Mouse (Mus musculus): ENCODE measurements around the gene Elovl5. TPM values are rescaled to one million over a fixed set of nuclear protein-coding genes. Genes with fewer than 3 reads are reported as not detected.

Gene Elovl5
- total and polyA plus RNA-seq, 2 experiments from 2014 or later: 61.1 to 83.4 TPM

GRCm38 (mm10) chr9:77954496-77954895 lies 37.3 kb downstream of the Elovl5 start:
- H3K36me3 ChIP-seq (ENCODE audit: insufficient read depth): peaks cover 11% of the 10 kb centered on the region; the same call in 1 of the 2 replicates
- no peak overlapping the region for H3K27ac ChIP-seq (ENCODE audit: low read depth, low read length)
- 86% methylated on average over 7 of the region's 7 CpGs for WGBS
- no peaks in the 10 kb centered on the region for H3K4me1 ChIP-seq (ENCODE audit: insufficient read depth)
- no peaks in the 10 kb centered on the region for H3K27me3 ChIP-seq (ENCODE audit: insufficient read depth, low read length)
- DNase-seq (no peak), ATAC-seq (no peak)
- no peak overlapping the region for H3K4me2 ChIP-seq (ENCODE audit: low read depth)
- H3K9ac ChIP-seq: no peak overlapping the region
- no peaks in the 10 kb centered on the region for H3K9me3 ChIP-seq (ENCODE audit: low read length)
- H3K4me3 ChIP-seq (ENCODE audit: low read depth, low read length): no peak overlapping the region
- no peak for TF ChIP-seq CTCF (IDR thresholded peaks at IDR 0.05; ENCODE audit: low read depth)

- Histone ChIP-seq H3K9me3 (ENCODE audit: low read length) (no peaks in the 10 kb centered on the region), H3K27me3 (ENCODE audit: insufficient read depth, low read length) (no peaks in the 10 kb centered on the region), H3K9ac (no peak overlapping the region), H3K4me1 (ENCODE audit: insufficient read depth) (no peaks in the 10 kb centered on the region), H3K27ac (ENCODE audit: low read depth, low read length) (no peak overlapping the region), H3K4me2 (ENCODE audit: low read depth) (no peak overlapping the region), H3K36me3 (ENCODE audit: insufficient read depth) (peaks cover 15% of the 10 kb centered on the region; the same call in 1 of the 2 replicates), H3K4me3 (ENCODE audit: low read depth, low read length) (no peak overlapping the region)
- DNase-seq (no peak), ATAC-seq (no peak)
- no peak for TF ChIP-seq CTCF (IDR thresholded peaks at IDR 0.05; ENCODE audit: low read depth)
- 53% methylated on average over 3 of the region's 3 CpGs for WGBS
Measured at GRCm38 (mm10) chr9:77954981-77955380, 37.8 kb downstream of the Elovl5 start.

GRCm38 (mm10) chr9:77955511-77955910 lies 38.3 kb downstream of the Elovl5 start:
- no peak for DNase-seq
- H3K9me3 ChIP-seq (ENCODE audit: low read length): no peaks in the 10 kb centered on the region
- H3K27ac ChIP-seq (ENCODE audit: low read depth, low read length): no peak overlapping the region
- no peaks in the 10 kb centered on the region for H3K4me1 ChIP-seq (ENCODE audit: insufficient read depth)
- no peak overlapping the region for H3K4me3 ChIP-seq (ENCODE audit: low read depth, low read length)
- no peak for TF ChIP-seq CTCF (IDR thresholded peaks at IDR 0.05; ENCODE audit: low read depth)
- H3K4me2 ChIP-seq (ENCODE audit: low read depth): no peak overlapping the region
- peaks cover 15% of the 10 kb centered on the region; the same call in 1 of the 2 replicates for H3K36me3 ChIP-seq (ENCODE audit: insufficient read depth)
- H3K9ac ChIP-seq: no peak overlapping the region
- WGBS: 92% methylated on average over 2 of the region's 2 CpGs
- no peaks in the 10 kb centered on the region for H3K27me3 ChIP-seq (ENCODE audit: insufficient read depth, low read length)
- ATAC-seq: no peak

GRCm38 (mm10) chr9:77955964-77956363 lies 38.8 kb downstream of the Elovl5 start:
- no peaks in the 10 kb centered on the region for H3K9me3 ChIP-seq (ENCODE audit: low read length)
- ATAC-seq: no peak
- no peak for DNase-seq
- peaks cover 15% of the 10 kb centered on the region; the same call in 1 of the 2 replicates for H3K36me3 ChIP-seq (ENCODE audit: insufficient read depth)
- no peak overlapping the region for H3K27ac ChIP-seq (ENCODE audit: low read depth, low read length)
- no peak overlapping the region for H3K9ac ChIP-seq
- no peaks in the 10 kb centered on the region for H3K27me3 ChIP-seq (ENCODE audit: insufficient read depth, low read length)
- 91% methylated on average over 8 of the region's 8 CpGs for WGBS
- no peak for TF ChIP-seq CTCF (IDR thresholded peaks at IDR 0.05; ENCODE audit: low read depth)
- H3K4me1 ChIP-seq (ENCODE audit: insufficient read depth): no peaks in the 10 kb centered on the region
- H3K4me3 ChIP-seq (ENCODE audit: low read depth, low read length): no peak overlapping the region
- no peak overlapping the region for H3K4me2 ChIP-seq (ENCODE audit: low read depth)

GRCm38 (mm10) chr9:77958327-77958726 lies 41.2 kb downstream of the Elovl5 start:
- Histone ChIP-seq H3K4me3 (ENCODE audit: low read depth, low read length) (no peak overlapping the region), H3K27me3 (ENCODE audit: insufficient read depth, low read length) (no peaks in the 10 kb centered on the region), H3K9ac (no peak overlapping the region), H3K36me3 (ENCODE audit: insufficient read depth) (peaks cover 23% of the 10 kb centered on the region), H3K4me2 (ENCODE audit: low read depth) (no peak overlapping the region), H3K4me1 (ENCODE audit: insufficient read depth) (no peaks in the 10 kb centered on the region), H3K27ac (ENCODE audit: low read depth, low read length) (no peak overlapping the region), H3K9me3 (ENCODE audit: low read length) (no peaks in the 10 kb centered on the region)
- 90% methylated on average over 7 of the region's 7 CpGs for WGBS
- TF ChIP-seq CTCF (IDR thresholded peaks at IDR 0.05; ENCODE audit: low read depth): no peak
- DNase-seq (no peak), ATAC-seq (no peak)

GRCm38 (mm10) chr9:77959759-77960158 lies 42.6 kb downstream of the Elovl5 start:
- Histone ChIP-seq H3K4me3 (ENCODE audit: low read depth, low read length) (no peak overlapping the region), H3K4me1 (ENCODE audit: insufficient read depth) (no peaks in the 10 kb centered on the region), H3K36me3 (ENCODE audit: insufficient read depth) (peaks cover 23% of the 10 kb centered on the region), H3K27ac (ENCODE audit: low read depth, low read length) (no peak overlapping the region), H3K27me3 (ENCODE audit: insufficient read depth, low read length) (no peaks in the 10 kb centered on the region), H3K9me3 (ENCODE audit: low read length) (no peaks in the 10 kb centered on the region), H3K9ac (no peak overlapping the region), H3K4me2 (ENCODE audit: low read depth) (no peak overlapping the region)
- no peak for DNase-seq
- 92% methylated on average over 12 of the region's 12 CpGs for WGBS
- ATAC-seq: no peak
- TF ChIP-seq CTCF (IDR thresholded peaks at IDR 0.05; ENCODE audit: low read depth): no peak

- H3K36me3 ChIP-seq (ENCODE audit: insufficient read depth): peaks cover 23% of the 10 kb centered on the region
- TF ChIP-seq CTCF (IDR thresholded peaks at IDR 0.05; ENCODE audit: low read depth): no peak
- H3K9me3 ChIP-seq (ENCODE audit: low read length): no peaks in the 10 kb centered on the region
- H3K4me3 ChIP-seq (ENCODE audit: low read depth, low read length): no peak overlapping the region
- DNase-seq (no peak), ATAC-seq (no peak)
- no peak overlapping the region for H3K27ac ChIP-seq (ENCODE audit: low read depth, low read length)
- H3K27me3 ChIP-seq (ENCODE audit: insufficient read depth, low read length): no peaks in the 10 kb centered on the region
- 77% methylated on average over 6 of the region's 6 CpGs for WGBS
- H3K9ac ChIP-seq: no peak overlapping the region
- H3K4me1 ChIP-seq (ENCODE audit: insufficient read depth): no peaks in the 10 kb centered on the region
- no peak overlapping the region for H3K4me2 ChIP-seq (ENCODE audit: low read depth)
Measured at GRCm38 (mm10) chr9:77961350-77961749, 44.2 kb downstream of the Elovl5 start.
